In genomic region chr10:17931157-17931556, GRCm38 (mm10) we compare ENCODE assay signal across 11 mouse cellular contexts. TPM values are rescaled to one million over a fixed set of nuclear protein-coding genes. Genes with fewer than 3 reads are reported as not detected.
DNase-seq lines count a peak whose midpoint lies in the region; ATAC-seq lines count a peak whose summit lies in the region.
"Had no signal": no experiment of that assay in that cellular context is flagged by ENCODE, and none has a peak within 500 bp of the region (broad histone marks: within the 10 kb centered on the region; RNA-seq: fewer than 3 reads in every experiment).

No protein-coding gene starts in this region.

- no peaks in the 10 kb centered on the region for H3K9me3 ChIP-seq in kidney, embryonic 16.5 days (ENCODE audit: low read length)
- H3K9me3 ChIP-seq in embryonic facial prominence, embryonic 14.5 days (ENCODE audit: control insufficient read depth, low read length): no peaks in the 10 kb centered on the region; the same call in 1 of the 2 replicates

- H3K27me3 ChIP-seq in kidney, embryonic 16.5 days (ENCODE audit: insufficient read depth, low read length): no peaks in the 10 kb centered on the region
- no peaks in the 10 kb centered on the region for H3K27me3 ChIP-seq in embryonic facial prominence, embryonic 14.5 days (replicated peaks; ENCODE audit: control insufficient read depth, insufficient read depth, low read length)
- H3K27me3 ChIP-seq: neural tube, embryonic 13.5 days had no signal

- no peak overlapping the region for H3K4me2 ChIP-seq in kidney, embryonic 16.5 days (replicated peaks; ENCODE audit: low read depth, low read length)
- H3K4me2 ChIP-seq in embryonic facial prominence, embryonic 14.5 days (ENCODE audit: low read depth, low read length): no peak overlapping the region
- H3K4me2 ChIP-seq: neural tube, embryonic 13.5 days had no signal

- peaks cover 15% of the 10 kb centered on the region for H3K4me1 ChIP-seq in kidney, embryonic 16.5 days (ENCODE audit: insufficient read depth, low read length)
- peaks cover 19% of the 10 kb centered on the region for H3K4me1 ChIP-seq in embryonic facial prominence, embryonic 14.5 days (ENCODE audit: control insufficient read depth, insufficient read depth, low read length)

- ATAC-seq in kidney, embryonic 16.5 days (ENCODE audit: low FRiP score, low TSS enrichment): no peak
- ATAC-seq in embryonic facial prominence, embryonic 14.5 days (ENCODE audit: low read depth): no peak
- peak; percentile 50 for ATAC-seq in megakaryocyte progenitor cell, adult 5-6 weeks (replicated peaks; ENCODE audit: poor library complexity)

- no peak overlapping the region for H3K4me3 ChIP-seq in kidney, embryonic 16.5 days (ENCODE audit: low read length)
- no peak overlapping the region for H3K4me3 ChIP-seq in embryonic facial prominence, embryonic 14.5 days (ENCODE audit: low read depth, low read length)
- H3K4me3 ChIP-seq: left cerebral cortex, adult 2 months; neural tube, embryonic 13.5 days had no signal

- H3K27ac ChIP-seq in kidney, embryonic 16.5 days (ENCODE audit: low read length): 0 out of 2 replicates have a peak overlapping the region, but pooled peaks have one; percentile 3
- H3K27ac ChIP-seq in embryonic facial prominence, embryonic 14.5 days (replicated peaks; ENCODE audit: low read depth, low read length): peak overlapping the region; percentile 44; the same call in 1 of the 2 replicates
- H3K27ac ChIP-seq: hindbrain, postnatal 0 days; left cerebral cortex, adult 2 months; neural tube, embryonic 13.5 days had no signal

- 33% methylated on average over 1 of the region's 1 CpGs for WGBS in kidney, embryonic 16.5 days
- WGBS in embryonic facial prominence, embryonic 14.5 days: 48% methylated on average over 1 of the region's 1 CpGs

- peak; percentile 73 for DNase-seq in heart, adult 11 months
- DNase-seq in heart, adult 9 months (ENCODE audit: low spot score in 2 of 2): no peak
- DNase-seq in kidney, adult 11 months: no peak
- no peak for DNase-seq in embryonic facial prominence, embryonic 14.5 days (ENCODE audit: low spot score)
- no peak for DNase-seq in thymus, postnatal 4 days
- no peak for DNase-seq in thymus, postnatal 25 days

- H3K9ac ChIP-seq in kidney, embryonic 16.5 days (replicated peaks; ENCODE audit: low read length): no peak overlapping the region
- H3K9ac ChIP-seq in embryonic facial prominence, embryonic 14.5 days (ENCODE audit: low read depth, low read length): no peak overlapping the region
- H3K9ac ChIP-seq: neural tube, embryonic 13.5 days had no signal

- 0 out of 2 replicates have a peak, but pooled peaks cover 3% of the 10 kb centered on the region for H3K36me3 ChIP-seq in kidney, embryonic 16.5 days (ENCODE audit: insufficient read depth, low read length)
- H3K36me3 ChIP-seq in embryonic facial prominence, embryonic 14.5 days (ENCODE audit: control insufficient read depth, insufficient read depth, low read length): no peaks in the 10 kb centered on the region
- H3K36me3 ChIP-seq: neural tube, embryonic 13.5 days had no signal

RNA-seq across cellular contexts. Expression of gene Heca, which starts 16.7 kb away (rescaled TPM):
- 2.9 and 5.2 TPM in 2 replicates for polyA plus RNA-seq in kidney, embryonic 16.5 days (2015; fragmentation: Nextera tagmentation; extraction: Ambion mirVana)
- polyA plus RNA-seq in embryonic facial prominence, embryonic 14.5 days (2014; fragmentation: Nextera tagmentation; extraction: Ambion mirVana): 8.2 and 8.5 TPM in 2 replicates
- 15.7 and 17.2 TPM in 2 replicates for total RNA-seq in megakaryocyte progenitor cell, adult 5-6 weeks (2015)
- 25.6 and 38.0 TPM in 2 replicates for total RNA-seq in megakaryocyte progenitor cell, adult 5-6 weeks (2017)
